Mouse (Mus musculus): ENCODE data around the gene B230307C23Rik. TPM values are rescaled to one million over a fixed set of nuclear protein-coding genes. Genes with fewer than 3 reads are reported as not detected.

B230307C23Rik gene
- total RNA-seq (2012; rRNA removed): 42.0 and 51.3 TPM in 2 replicates

DNA sequence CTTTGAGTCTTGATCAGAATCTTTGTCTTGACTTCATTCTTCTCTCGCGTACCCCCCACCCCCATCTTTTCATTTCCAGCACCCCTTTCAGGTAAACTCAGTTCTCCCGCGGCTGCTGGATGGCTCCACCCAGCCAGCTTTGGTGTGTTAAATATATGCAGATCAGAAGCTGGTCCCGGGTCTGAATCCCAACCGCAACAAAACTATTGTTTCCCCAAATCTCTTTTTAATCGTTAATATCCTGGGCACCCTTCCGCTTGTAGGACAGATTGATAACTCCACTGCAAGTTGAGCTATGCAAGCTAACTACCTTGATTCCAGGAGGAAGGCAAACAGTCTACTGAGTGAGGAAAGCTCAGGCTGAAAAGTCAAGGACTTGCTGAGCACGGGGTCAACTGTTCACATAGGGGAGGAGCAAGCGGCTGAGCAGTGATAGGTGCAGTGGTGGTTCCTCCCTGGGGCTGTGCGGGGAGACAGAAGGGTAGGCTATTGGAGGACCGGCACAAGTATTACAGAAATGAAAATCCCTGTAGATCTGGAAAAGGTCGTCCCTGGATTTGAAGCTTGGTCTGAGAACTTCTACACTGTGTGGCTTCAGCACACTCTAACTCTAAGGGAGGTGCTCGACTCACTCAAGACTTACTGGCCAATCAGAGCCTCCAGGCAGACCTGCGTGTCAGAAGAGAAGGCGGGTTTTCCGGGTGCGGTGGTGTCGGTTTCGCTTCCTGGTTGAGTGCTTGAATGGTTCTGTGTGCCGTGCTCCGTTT, at the start of gene B230307C23Rik:
B230307C23Rik (plus strand) TSS at position 700 of the 767 bp plus-strand sequence.
- no peak for TF ChIP-seq CHD2 (IDR thresholded peaks at IDR 0.05; ENCODE audit: low read depth, low read length)
- TF ChIP-seq HCFC1 (IDR thresholded peaks at IDR 0.05; ENCODE audit: borderline replicate concordance, insufficient read depth, low read length): no peak
- TF ChIP-seq ZC3H11A (IDR thresholded peaks at IDR 0.05; ENCODE audit: borderline replicate concordance, low read depth, low read length): no peak
- no peak for TF ChIP-seq ZNF384 (IDR thresholded peaks at IDR 0.05; ENCODE audit: low read depth, low read length)
- TF ChIP-seq MAFK (IDR thresholded peaks at IDR 0.05; ENCODE audit: insufficient read depth, low read depth, low read length): no peak
- Histone ChIP-seq H3K9ac (ENCODE audit: insufficient read depth, low read depth, low read length, poor library complexity, severe bottlenecking) (peak within 1 kb of the TSS; percentile 79), H3K4me1 (ENCODE audit: control insufficient read depth in 2 of 2, insufficient read depth in 2 of 2, low read length in 2 of 2, poor library complexity in 1 of 2) (peaks cover 4 to 11% of the 10 kb centered on the region in 2 experiments; a peak in 2 of 4 replicates), H3K36me3 (ENCODE audit: control insufficient read depth, insufficient read depth, low read length, poor library complexity, severe bottlenecking) (0 out of 2 replicates have a peak, but pooled peaks cover 3% of the 10 kb centered on the region), H3K9me3 (ENCODE audit: control insufficient read depth, insufficient read depth, low read depth, low read length) (no peaks in the 10 kb centered on the region), H3K27ac (ENCODE audit: insufficient read depth, low read depth, low read length, poor library complexity, severe bottlenecking) (peak within 1 kb of the TSS; percentile 82), H3K4me3 (ENCODE audit: insufficient read depth in 1 of 2, low read depth in 1 of 2, low read length in 2 of 2, poor library complexity in 1 of 2, severe bottlenecking in 1 of 2) (peak within 1 kb of the TSS; percentile 82 to 83)
- in situ Hi-C loops (cut with MboI; ENCODE audit: low sequenced_read_pairs in 2 of 2, unreplicated experiment in 2 of 2): no loop called here
- DNase-seq (ENCODE audit: low read depth, low spot score): peak; percentile 82

DNA sequence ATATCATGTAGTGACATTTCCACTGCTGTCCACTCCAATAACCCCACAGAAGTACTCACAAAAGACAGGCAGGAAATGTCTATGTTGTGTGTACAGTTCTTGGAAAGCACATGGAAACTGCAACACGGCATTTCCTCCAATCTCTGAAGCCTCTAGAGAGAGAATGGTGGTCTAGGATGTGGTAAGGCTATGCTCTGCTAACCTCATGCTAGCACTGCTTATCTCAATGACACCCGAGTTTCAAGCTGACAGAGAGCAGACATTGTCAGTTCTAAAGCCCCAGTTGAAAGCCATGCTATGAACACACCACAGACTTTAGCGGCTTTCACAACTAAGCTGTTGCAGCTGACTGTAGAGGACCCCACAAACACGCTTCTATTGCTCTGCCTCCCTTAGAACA, 48.3 kb upstream of the B230307C23Rik start:
- TF ChIP-seq ZNF384 (IDR thresholded peaks at IDR 0.05; ENCODE audit: low read depth, low read length): no peak
- TF ChIP-seq CHD2 (IDR thresholded peaks at IDR 0.05; ENCODE audit: low read depth, low read length): no peak
- DNase-seq (ENCODE audit: low read depth, low spot score): no peak
- Histone ChIP-seq H3K9me3 (ENCODE audit: control insufficient read depth, insufficient read depth, low read depth, low read length) (no peaks in the 10 kb centered on the region), H3K9ac (ENCODE audit: insufficient read depth, low read depth, low read length, poor library complexity, severe bottlenecking) (no peak overlapping the region), H3K4me1 (ENCODE audit: control insufficient read depth in 2 of 2, insufficient read depth in 2 of 2, low read length in 2 of 2, poor library complexity in 1 of 2) (no peaks in the 10 kb centered on the region; a peak in 1 of 4 replicates), H3K4me3 (ENCODE audit: insufficient read depth in 1 of 2, low read depth in 1 of 2, low read length in 2 of 2, poor library complexity in 1 of 2, severe bottlenecking in 1 of 2) (no peak overlapping the region), H3K36me3 (ENCODE audit: control insufficient read depth, insufficient read depth, low read length, poor library complexity, severe bottlenecking) (peaks cover 33% of the 10 kb centered on the region), H3K27ac (ENCODE audit: insufficient read depth, low read depth, low read length, poor library complexity, severe bottlenecking) (no peak overlapping the region)
- in situ Hi-C loops (cut with MboI; ENCODE audit: low sequenced_read_pairs in 2 of 2, unreplicated experiment in 2 of 2): no loop called here

DNA sequence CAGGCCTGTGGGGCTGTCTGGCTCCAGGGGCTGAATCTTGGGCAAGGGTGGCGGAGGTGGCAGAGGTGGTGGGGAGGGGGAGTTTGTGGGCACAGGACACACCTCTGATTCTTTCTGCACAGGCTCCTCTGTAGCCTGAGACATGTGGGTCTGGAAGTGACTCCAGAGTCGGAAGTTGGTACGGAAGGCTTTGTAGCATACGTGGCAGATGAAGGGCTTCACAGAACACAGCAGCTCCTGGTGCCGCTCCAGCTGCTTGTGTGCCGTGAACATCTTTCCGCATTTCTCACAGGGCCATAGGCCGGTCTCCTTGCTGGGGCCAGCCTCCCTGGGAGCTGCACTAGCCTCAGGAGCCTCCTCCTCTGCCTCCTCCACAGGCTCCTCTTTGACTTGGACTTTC, 47.1 kb upstream of the B230307C23Rik start:
- Histone ChIP-seq H3K36me3 (ENCODE audit: control insufficient read depth, insufficient read depth, low read length, poor library complexity, severe bottlenecking) (peaks cover 33% of the 10 kb centered on the region), H3K27ac (ENCODE audit: insufficient read depth, low read depth, low read length, poor library complexity, severe bottlenecking) (no peak overlapping the region)

DNA sequence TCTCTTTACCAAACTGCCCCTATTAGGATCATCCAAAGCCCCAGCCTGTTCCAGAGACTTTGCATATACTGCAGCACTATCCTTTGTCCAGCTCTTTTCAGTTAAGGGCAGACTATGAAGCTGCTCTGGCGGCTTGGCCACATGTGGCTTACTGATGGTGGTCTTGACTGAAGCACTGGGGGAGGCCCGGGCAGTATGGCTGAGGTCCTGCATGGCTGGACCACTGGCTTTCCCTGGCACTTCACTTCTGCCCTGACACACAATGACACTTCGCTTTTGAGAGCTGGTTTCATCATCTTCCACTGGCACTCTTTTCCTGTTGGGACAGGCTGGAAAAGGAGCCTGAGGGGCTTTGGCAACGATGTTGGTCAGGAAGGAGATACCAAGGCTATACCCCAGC, 44.7 kb upstream of the B230307C23Rik start:
- Histone ChIP-seq H3K9ac (ENCODE audit: insufficient read depth, low read depth, low read length, poor library complexity, severe bottlenecking) (no peak overlapping the region), H3K9me3 (ENCODE audit: control insufficient read depth, insufficient read depth, low read depth, low read length) (no peaks in the 10 kb centered on the region), H3K4me1 (ENCODE audit: control insufficient read depth in 2 of 2, insufficient read depth in 2 of 2, low read length in 2 of 2, poor library complexity in 1 of 2) (no peaks in the 10 kb centered on the region; a peak in 1 of 4 replicates), H3K4me3 (ENCODE audit: insufficient read depth in 1 of 2, low read depth in 1 of 2, low read length in 2 of 2, poor library complexity in 1 of 2, severe bottlenecking in 1 of 2) (no peak overlapping the region), H3K36me3 (ENCODE audit: control insufficient read depth, insufficient read depth, low read length, poor library complexity, severe bottlenecking) (peaks cover 39% of the 10 kb centered on the region), H3K27ac (ENCODE audit: insufficient read depth, low read depth, low read length, poor library complexity, severe bottlenecking) (no peak overlapping the region)
- TF ChIP-seq HCFC1 (IDR thresholded peaks at IDR 0.05; ENCODE audit: borderline replicate concordance, insufficient read depth, low read length): no peak
- TF ChIP-seq ZC3H11A (IDR thresholded peaks at IDR 0.05; ENCODE audit: borderline replicate concordance, low read depth, low read length): no peak
- no peak for TF ChIP-seq CHD2 (IDR thresholded peaks at IDR 0.05; ENCODE audit: low read depth, low read length)
- TF ChIP-seq MAFK (IDR thresholded peaks at IDR 0.05; ENCODE audit: insufficient read depth, low read depth, low read length): no peak
- TF ChIP-seq ZNF384 (IDR thresholded peaks at IDR 0.05; ENCODE audit: low read depth, low read length): no peak
- in situ Hi-C loops (cut with MboI; ENCODE audit: low sequenced_read_pairs in 2 of 2, unreplicated experiment in 2 of 2): no loop called here
- no peak for DNase-seq (ENCODE audit: low read depth, low spot score)

More for the DNA sequence above, 47.1 kb upstream of the B230307C23Rik start:
- H3K4me3 ChIP-seq (ENCODE audit: insufficient read depth in 1 of 2, low read depth in 1 of 2, low read length in 2 of 2, poor library complexity in 1 of 2, severe bottlenecking in 1 of 2): no peak overlapping the region
- no peak for TF ChIP-seq ZNF384 (IDR thresholded peaks at IDR 0.05; ENCODE audit: low read depth, low read length)
- no peaks in the 10 kb centered on the region; a peak in 1 of 4 replicates for H3K4me1 ChIP-seq (ENCODE audit: control insufficient read depth in 2 of 2, insufficient read depth in 2 of 2, low read length in 2 of 2, poor library complexity in 1 of 2)
- no peak overlapping the region for H3K9ac ChIP-seq (ENCODE audit: insufficient read depth, low read depth, low read length, poor library complexity, severe bottlenecking)
- no peaks in the 10 kb centered on the region for H3K9me3 ChIP-seq (ENCODE audit: control insufficient read depth, insufficient read depth, low read depth, low read length)
- DNase-seq (ENCODE audit: low read depth, low spot score): no peak
- in situ Hi-C loops (cut with MboI; ENCODE audit: low sequenced_read_pairs in 2 of 2, unreplicated experiment in 2 of 2): no loop called here

DNA sequence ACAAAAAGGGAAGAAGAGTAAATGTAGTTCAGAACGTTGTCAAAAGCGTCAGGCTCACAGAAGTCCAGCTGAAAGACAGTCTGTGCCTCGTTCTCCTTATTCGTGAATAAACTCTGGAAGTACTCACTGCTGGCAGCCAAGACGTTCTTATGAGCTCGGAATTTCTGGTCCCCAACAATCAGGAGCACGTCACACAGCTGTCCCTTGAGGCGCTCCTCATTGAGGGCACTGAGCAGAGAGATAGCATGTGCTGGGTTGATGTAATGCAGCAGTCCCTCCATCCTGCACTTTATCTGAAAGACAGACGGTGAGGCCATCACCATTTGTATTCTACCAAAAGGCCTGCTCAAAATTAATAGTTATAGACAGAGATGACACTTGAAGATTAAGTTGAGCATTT, 44.3 kb upstream of the B230307C23Rik start:
- Histone ChIP-seq H3K27ac (ENCODE audit: insufficient read depth, low read depth, low read length, poor library complexity, severe bottlenecking) (no peak overlapping the region), H3K9ac (ENCODE audit: insufficient read depth, low read depth, low read length, poor library complexity, severe bottlenecking) (no peak overlapping the region), H3K4me3 (ENCODE audit: insufficient read depth in 1 of 2, low read depth in 1 of 2, low read length in 2 of 2, poor library complexity in 1 of 2, severe bottlenecking in 1 of 2) (no peak overlapping the region), H3K9me3 (ENCODE audit: control insufficient read depth, insufficient read depth, low read depth, low read length) (no peaks in the 10 kb centered on the region), H3K36me3 (ENCODE audit: control insufficient read depth, insufficient read depth, low read length, poor library complexity, severe bottlenecking) (peaks cover 39% of the 10 kb centered on the region), H3K4me1 (ENCODE audit: control insufficient read depth in 2 of 2, insufficient read depth in 2 of 2, low read length in 2 of 2, poor library complexity in 1 of 2) (no peaks in the 10 kb centered on the region; a peak in 1 of 4 replicates)
- DNase-seq (ENCODE audit: low read depth, low spot score): no peak
- no peak for TF ChIP-seq HCFC1 (IDR thresholded peaks at IDR 0.05; ENCODE audit: borderline replicate concordance, insufficient read depth, low read length)
- no peak for TF ChIP-seq CHD2 (IDR thresholded peaks at IDR 0.05; ENCODE audit: low read depth, low read length)
- no peak for TF ChIP-seq ZC3H11A (IDR thresholded peaks at IDR 0.05; ENCODE audit: borderline replicate concordance, low read depth, low read length)
- no peak for TF ChIP-seq MAFK (IDR thresholded peaks at IDR 0.05; ENCODE audit: insufficient read depth, low read depth, low read length)
- no peak for TF ChIP-seq ZNF384 (IDR thresholded peaks at IDR 0.05; ENCODE audit: low read depth, low read length)
- in situ Hi-C loops (cut with MboI; ENCODE audit: low sequenced_read_pairs in 2 of 2, unreplicated experiment in 2 of 2): no loop called here
